Mouse (Mus musculus) limb, embryonic 10.5 days (tissue): ENCODE measurements around the gene Tnnt2. TPM values are rescaled to one million over a fixed set of nuclear protein-coding genes. Genes with fewer than 3 reads are reported as not detected.

ENCODE experiments used
- DNase-seq: peaks from one replicate; pipeline ENCODE4 v3.0.0-alpha.2; 2017; ENCODE audit warnings: low spot score
- H3K27ac ChIP-seq: fragments of 300-500 bp; sonication (generic); 2 replicates; pipeline ENCODE4 v1.5.1; 2016; ENCODE audit warnings: mild to moderate bottlenecking
- H3K27me3 ChIP-seq: fragments of 300-500 bp; sonication (generic); 2 replicates; pipeline ENCODE4 v1.6.1; 2016; ENCODE audit warnings: low read depth, mild to moderate bottlenecking; ENCODE audit not compliant: poor library complexity, severe bottlenecking
- H3K36me3 ChIP-seq: fragments of 300-500 bp; sonication (generic); 2 replicates; pipeline ENCODE4 v1.6.1; 2016; ENCODE audit warnings: mild to moderate bottlenecking, moderate library complexity
- H3K4me1 ChIP-seq: fragments of 300-500 bp; sonication (generic); 2 replicates; pipeline ENCODE4 v1.6.1; 2016
- H3K4me3 ChIP-seq: fragments of 300-500 bp; sonication (generic); 2 replicates; pipeline ENCODE4 v1.5.1; 2016; ENCODE audit warnings: mild to moderate bottlenecking, moderate library complexity
- H3K9me3 ChIP-seq: fragments of 300-500 bp; sonication (generic); replicated peaks from 2 replicates; pipeline ENCODE4 v1.6.1; 2016; ENCODE audit warnings: mild to moderate bottlenecking
- WGBS: fragments of 180-500 bp; shearing (Covaris S2); methylation state at CpG from one replicate; pipeline ENCODE4 v1.1.7; 2016; 5-methylcytosine and 5-hydroxymethylcytosine counted together
- polyA plus RNA-seq: library from polyadenylated mRNA; unstranded; fragments of >200 nt; fragmentation: Nextera tagmentation; extraction: Ambion mirVana; gene quantifications from 2 replicates; pipeline ENCODE4 v1.2.1, GENCODE M21; 2016

The Tnnt2 gene
- 2.1 and 4.0 TPM in 2 replicates for polyA plus RNA-seq

DNA sequence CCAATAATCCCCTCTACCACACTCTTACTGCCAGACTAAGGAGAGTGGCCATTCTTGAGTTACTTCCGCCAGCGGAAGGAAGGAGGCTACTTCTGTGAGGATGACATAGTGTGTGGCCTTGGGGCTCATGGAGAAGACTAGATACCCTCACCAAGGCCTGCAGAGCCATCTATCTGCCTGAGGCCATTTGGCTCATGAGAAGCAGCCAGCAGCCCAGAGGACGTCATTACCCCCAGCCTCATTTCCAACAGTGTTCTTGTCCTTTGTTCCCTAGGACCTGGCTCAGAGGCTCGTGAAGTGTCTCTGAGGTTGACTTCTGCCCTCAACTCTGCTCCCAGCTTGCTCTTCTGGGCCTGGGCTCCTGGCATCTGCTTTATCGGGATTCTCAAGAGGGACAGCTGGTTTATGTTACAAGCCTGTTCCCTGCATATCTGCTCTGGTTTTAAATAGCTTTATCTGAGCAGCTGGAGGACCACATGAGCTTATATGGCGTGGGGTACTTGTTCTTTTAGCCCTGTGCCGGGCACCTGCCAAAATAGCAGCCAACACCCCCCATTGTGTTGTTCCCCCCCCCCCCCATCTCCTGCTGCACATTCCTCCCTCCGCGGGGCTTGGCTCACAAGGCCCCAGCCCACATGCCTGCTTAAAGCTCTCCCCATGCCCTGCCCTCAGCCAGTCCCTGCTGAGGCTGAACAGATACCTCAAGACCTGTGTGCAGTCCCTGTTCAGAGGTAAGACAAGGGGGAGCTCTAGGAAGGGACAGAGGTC, at the start of gene Tnnt2:
Gene Tnnt2 (plus strand): TSS at position 639 of the 768 bp plus-strand sequence.
- DNase-seq: no peak
- 43% methylated on average over 9 of the region's 9 CpGs for WGBS
- H3K27ac ChIP-seq: no peak within 1 kb of the TSS
- H3K4me1 ChIP-seq: peaks cover 25% of the 10 kb centered on the region
- H3K4me3 ChIP-seq: no peak within 1 kb of the TSS
- H3K36me3 ChIP-seq: no peaks in the 10 kb centered on the region
- 0 out of 2 replicates have a peak, but pooled peaks cover 4% of the 10 kb centered on the region for H3K27me3 ChIP-seq
- no peaks in the 10 kb centered on the region for H3K9me3 ChIP-seq

DNA sequence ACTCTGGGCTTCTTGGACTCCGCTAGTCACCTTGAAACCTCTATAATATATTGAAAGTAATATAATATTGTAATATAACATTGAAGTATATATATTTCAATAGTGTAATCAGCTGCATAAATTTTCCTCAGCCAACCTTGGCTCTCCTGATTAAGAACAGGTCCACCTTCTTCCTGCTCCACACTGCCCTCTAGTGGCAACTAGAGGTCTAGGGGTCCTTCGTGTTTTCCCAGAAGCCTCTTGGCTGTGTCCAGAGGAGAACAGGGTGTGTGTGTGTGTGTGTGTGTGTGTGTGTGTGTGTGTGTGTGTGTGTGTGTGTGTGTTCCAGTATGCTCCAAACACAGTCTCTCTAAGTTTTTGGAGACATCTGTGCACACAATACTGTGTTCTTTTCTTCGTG, 48.4 kb upstream of the Tnnt2 start:
- 49% methylated on average over 3 of the region's 3 CpGs for WGBS
- Histone ChIP-seq H3K27me3 (0 out of 2 replicates have a peak, but pooled peaks cover 3% of the 10 kb centered on the region), H3K27ac (no peak overlapping the region), H3K9me3 (no peaks in the 10 kb centered on the region), H3K36me3 (no peaks in the 10 kb centered on the region), H3K4me1 (peaks cover 13% of the 10 kb centered on the region), H3K4me3 (no peak overlapping the region)
- peak; percentile 85 for DNase-seq

DNA sequence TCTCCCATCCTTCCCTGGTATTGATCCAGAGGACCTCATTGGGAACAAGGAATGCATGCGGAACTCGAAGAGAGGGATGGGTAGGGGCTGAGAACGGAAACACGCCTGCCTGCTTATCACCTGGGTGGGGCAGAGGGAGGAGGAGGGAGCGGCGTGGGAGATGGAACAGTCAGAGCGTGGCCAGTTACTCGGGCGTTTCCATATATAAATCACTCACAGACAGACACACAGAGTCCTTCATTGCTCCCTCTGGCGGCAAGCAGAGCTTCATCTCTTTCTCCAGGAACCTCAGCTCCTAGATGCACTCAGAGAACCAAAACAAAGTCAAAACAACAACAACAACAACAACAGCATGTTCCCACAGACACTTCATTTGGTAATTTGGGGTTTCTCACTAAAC, 47.4 kb upstream of the Tnnt2 start:
- H3K4me1 ChIP-seq: peaks cover 21% of the 10 kb centered on the region
- DNase-seq: no peak
- WGBS: 23% methylated on average over 10 of the region's 10 CpGs
- no peak overlapping the region for H3K27ac ChIP-seq
- H3K9me3 ChIP-seq: no peaks in the 10 kb centered on the region
- H3K4me3 ChIP-seq: no peak overlapping the region
- no peaks in the 10 kb centered on the region for H3K36me3 ChIP-seq
- 0 out of 2 replicates have a peak, but pooled peaks cover 11% of the 10 kb centered on the region for H3K27me3 ChIP-seq

GRCm38 (mm10) chr1:135789815-135790214, 46.3 kb upstream of the Tnnt2 start:
- Histone ChIP-seq H3K27ac (no peak overlapping the region), H3K4me1 (peaks cover 32% of the 10 kb centered on the region), H3K9me3 (no peaks in the 10 kb centered on the region), H3K36me3 (no peaks in the 10 kb centered on the region), H3K4me3 (no peak overlapping the region), H3K27me3 (peaks cover 22% of the 10 kb centered on the region)
- WGBS: 10% methylated on average over 5 of the region's 5 CpGs
- DNase-seq: peak; percentile 90

GRCm38 (mm10) chr1:135792143-135792939, 43.8 kb upstream of the Tnnt2 start:
- 69% methylated on average over 13 of the region's 13 CpGs for WGBS
- DNase-seq: no peak
- peaks cover 36% of the 10 kb centered on the region for H3K4me1 ChIP-seq
- no peak overlapping the region for H3K4me3 ChIP-seq
- H3K36me3 ChIP-seq: no peaks in the 10 kb centered on the region
- no peak overlapping the region for H3K27ac ChIP-seq
- peaks cover 36% of the 10 kb centered on the region for H3K27me3 ChIP-seq
- H3K9me3 ChIP-seq: no peaks in the 10 kb centered on the region

- H3K36me3 ChIP-seq: no peaks in the 10 kb centered on the region
- H3K27me3 ChIP-seq: peaks cover 36% of the 10 kb centered on the region
- 9% methylated on average over 27 of the region's 27 CpGs for WGBS
- H3K4me3 ChIP-seq: peak overlapping the region; percentile 39
- no peaks in the 10 kb centered on the region for H3K9me3 ChIP-seq
- peaks cover 34% of the 10 kb centered on the region for H3K4me1 ChIP-seq
- DNase-seq: peak; percentile 58
- peak overlapping the region; percentile 32 for H3K27ac ChIP-seq
Observed at GRCm38 (mm10) chr1:135793370-135794215, 42.6 kb upstream of the Tnnt2 start.

DNA sequence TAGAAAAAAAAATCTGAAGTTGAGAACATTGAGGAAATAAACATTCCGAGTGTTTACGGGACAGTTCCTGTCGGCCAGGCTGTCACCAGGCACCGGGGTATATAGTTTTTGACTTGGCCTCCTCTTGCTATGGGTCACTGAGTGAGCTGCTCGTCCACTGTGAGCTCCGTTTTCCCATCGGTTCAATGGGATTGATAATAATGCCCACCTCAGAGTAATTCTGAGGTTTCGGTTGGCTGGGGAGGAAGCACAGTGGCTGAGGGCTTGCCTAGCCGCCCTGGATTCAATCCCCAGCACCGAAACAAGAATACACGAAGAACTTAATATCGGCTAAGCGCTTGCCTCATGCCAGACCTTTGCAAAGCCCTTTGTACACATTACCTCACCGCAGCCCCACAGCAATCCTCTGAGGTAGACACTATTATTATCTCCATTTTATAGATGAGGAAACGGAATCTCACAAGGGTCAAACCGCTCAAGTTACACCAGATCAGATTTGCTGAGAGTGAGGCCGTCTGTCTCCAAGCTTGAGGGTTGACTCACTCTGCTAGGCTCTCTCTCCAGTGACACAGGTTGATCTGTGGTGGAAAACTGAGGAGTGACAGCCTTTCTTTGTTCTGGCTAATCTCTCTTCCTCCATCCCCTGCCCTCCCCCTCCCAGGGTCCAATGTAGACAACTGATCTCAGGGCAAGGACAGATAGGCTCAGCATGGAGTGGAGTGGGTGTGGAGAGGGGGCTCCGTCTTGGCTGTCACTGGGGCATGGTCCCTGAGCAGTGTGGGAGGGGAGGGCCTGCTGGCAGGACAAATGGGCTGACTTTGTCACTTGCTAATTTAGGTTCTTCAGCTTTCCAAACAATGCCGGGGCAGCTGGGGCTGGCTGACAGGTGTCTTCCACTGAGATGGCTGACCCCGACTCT, 41.7 kb upstream of the Tnnt2 start:
- H3K36me3 ChIP-seq: no peaks in the 10 kb centered on the region
- peaks cover 39% of the 10 kb centered on the region for H3K4me1 ChIP-seq
- no peak for DNase-seq
- whole genome bisulfite sequencing: 37% methylated on average over 20 of the region's 20 CpGs
- peaks cover 36% of the 10 kb centered on the region for H3K27me3 ChIP-seq
- H3K27ac ChIP-seq: peak overlapping the region; percentile 40
- no peaks in the 10 kb centered on the region for H3K9me3 ChIP-seq
- peak overlapping the region; percentile 39 for H3K4me3 ChIP-seq

- DNase-seq: no peak
- Histone ChIP-seq H3K27ac (0 out of 2 replicates have a peak overlapping the region, but pooled peaks have one; percentile 27), H3K4me3 (no peak overlapping the region), H3K36me3 (no peaks in the 10 kb centered on the region), H3K4me1 (peaks cover 48% of the 10 kb centered on the region), H3K9me3 (no peaks in the 10 kb centered on the region), H3K27me3 (peaks cover 30% of the 10 kb centered on the region)
- WGBS: 67% methylated on average over 1 of the region's 1 CpGs
Observed at GRCm38 (mm10) chr1:135798492-135798891, 37.7 kb upstream of the Tnnt2 start.

- no peaks in the 10 kb centered on the region for H3K36me3 ChIP-seq
- DNase-seq: no peak
- WGBS: 55% methylated on average over 8 of the region's 8 CpGs
- peaks cover 24% of the 10 kb centered on the region for H3K27me3 ChIP-seq
- peaks cover 41% of the 10 kb centered on the region for H3K4me1 ChIP-seq
- H3K4me3 ChIP-seq: no peak overlapping the region
- H3K27ac ChIP-seq: peak overlapping the region; percentile 27; the same call in 1 of the 2 replicates
- no peaks in the 10 kb centered on the region for H3K9me3 ChIP-seq
Observed at GRCm38 (mm10) chr1:135799109-135799627, 37.0 kb upstream of the Tnnt2 start.

- no peak for DNase-seq
- Histone ChIP-seq H3K27me3 (peaks cover 12% of the 10 kb centered on the region), H3K9me3 (no peaks in the 10 kb centered on the region), H3K4me1 (peaks cover 31% of the 10 kb centered on the region), H3K36me3 (no peaks in the 10 kb centered on the region), H3K4me3 (no peak overlapping the region), H3K27ac (peak overlapping the region; percentile 54)
- 39% methylated on average over 8 of the region's 8 CpGs for WGBS
Observed at GRCm38 (mm10) chr1:135800192-135800950, 35.8 kb upstream of the Tnnt2 start.

DNA sequence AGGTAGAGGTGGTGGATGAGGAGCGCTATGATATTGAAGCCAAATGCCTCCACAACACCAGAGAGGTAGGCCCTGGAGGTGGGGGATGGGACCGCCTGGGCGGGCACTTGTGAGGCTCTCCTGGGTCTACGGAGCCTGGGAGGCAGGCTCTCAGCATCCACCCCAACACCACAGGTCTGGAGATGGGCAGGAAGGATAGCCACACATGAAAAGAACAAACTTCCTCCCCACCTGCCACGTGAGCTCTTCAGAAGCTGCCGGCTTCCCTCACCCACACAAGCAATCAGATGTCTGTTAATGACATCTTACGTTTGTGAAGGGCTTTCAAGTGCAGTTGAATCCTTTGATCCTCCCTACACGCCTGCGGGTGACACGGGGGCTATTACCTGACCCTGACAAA, 28.6 kb upstream of the Tnnt2 start:
- no peak overlapping the region for H3K4me3 ChIP-seq
- peaks cover 8% of the 10 kb centered on the region; the same call in 1 of the 2 replicates for H3K27me3 ChIP-seq
- WGBS: 11% methylated on average over 10 of the region's 10 CpGs
- H3K27ac ChIP-seq: no peak overlapping the region
- DNase-seq: no peak
- no peaks in the 10 kb centered on the region for H3K36me3 ChIP-seq
- peaks cover 29% of the 10 kb centered on the region for H3K4me1 ChIP-seq
- H3K9me3 ChIP-seq: no peaks in the 10 kb centered on the region
